Mouse (Mus musculus): ENCODE measurements around the gene Dbn1. TPM values are rescaled to one million over a fixed set of nuclear protein-coding genes. Genes with fewer than 3 reads are reported as not detected.

The Dbn1 gene
- polyA plus RNA-seq, 1 experiment from 2014 or later: 59.4 TPM

GRCm38 (mm10) chr13:55525733-55526553, 38.0 kb upstream of the Dbn1 start:
- no peak overlapping the region for H3K4me2 ChIP-seq (ENCODE audit: low read depth, low read length)
- no peak overlapping the region for H3K4me3 ChIP-seq (ENCODE audit: low read length)
- H3K36me3 ChIP-seq (ENCODE audit: control insufficient read depth, insufficient read depth): peaks cover 6% of the 10 kb centered on the region
- H3K4me1 ChIP-seq (ENCODE audit: control insufficient read depth, insufficient read depth, low read length): no peaks in the 10 kb centered on the region; the same call in 1 of the 2 replicates
- H3K27ac ChIP-seq (ENCODE audit: low read length): no peak overlapping the region
- no peak for ATAC-seq (replicated peaks; ENCODE audit: extremely low read depth, insufficient read depth, low FRiP score)
- no peaks in the 10 kb centered on the region for H3K9me3 ChIP-seq (replicated peaks; ENCODE audit: control insufficient read depth, low read length)
- no peaks in the 10 kb centered on the region for H3K27me3 ChIP-seq (ENCODE audit: control insufficient read depth, insufficient read depth, low read length)
- H3K9ac ChIP-seq (ENCODE audit: low read length): no peak overlapping the region
- 75% methylated on average over 16 of the region's 16 CpGs for WGBS

GRCm38 (mm10) chr13:55523951-55524600, 36.2 kb upstream of the Dbn1 start:
- Histone ChIP-seq H3K27ac (ENCODE audit: low read length) (peak overlapping the region; percentile 80; the same call in 1 of the 2 replicates), H3K27me3 (ENCODE audit: control insufficient read depth, insufficient read depth, low read length) (no peaks in the 10 kb centered on the region), H3K4me1 (ENCODE audit: control insufficient read depth, insufficient read depth, low read length) (no peaks in the 10 kb centered on the region; the same call in 1 of the 2 replicates), H3K9me3 (replicated peaks; ENCODE audit: control insufficient read depth, low read length) (no peaks in the 10 kb centered on the region), H3K4me2 (ENCODE audit: low read depth, low read length) (no peak overlapping the region), H3K36me3 (ENCODE audit: control insufficient read depth, insufficient read depth) (no peaks in the 10 kb centered on the region), H3K9ac (ENCODE audit: low read length) (no peak overlapping the region), H3K4me3 (ENCODE audit: low read length) (no peak overlapping the region)
- ATAC-seq (replicated peaks; ENCODE audit: extremely low read depth, insufficient read depth, low FRiP score): no peak
- WGBS: 81% methylated on average over 23 of the region's 23 CpGs

DNA sequence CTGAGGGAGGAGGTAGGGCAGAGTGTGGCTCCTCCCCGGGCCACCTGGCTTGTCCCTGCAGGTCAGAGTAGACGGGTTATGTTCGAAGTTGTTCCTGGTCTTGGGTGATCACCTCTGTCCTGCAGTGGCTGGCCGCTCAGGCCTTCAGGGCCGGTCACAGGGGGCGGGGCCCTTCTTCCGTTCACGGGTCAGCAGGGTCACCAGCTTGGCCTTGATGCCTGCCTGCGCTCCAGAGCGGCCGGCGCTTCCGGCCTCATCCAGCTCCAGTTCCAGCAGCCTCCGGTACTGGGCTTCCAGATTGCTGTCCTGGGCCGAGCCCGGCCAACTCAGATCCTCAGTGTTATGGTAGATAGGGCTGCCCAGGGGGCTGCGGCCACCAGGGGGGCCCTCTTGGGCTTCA, 35.4 kb upstream of the Dbn1 start:
- peak overlapping the region; percentile 80 for H3K27ac ChIP-seq (ENCODE audit: low read length)
- 61% methylated on average over 17 of the region's 17 CpGs for WGBS
- H3K9me3 ChIP-seq (replicated peaks; ENCODE audit: control insufficient read depth, low read length): no peaks in the 10 kb centered on the region
- H3K27me3 ChIP-seq (ENCODE audit: control insufficient read depth, insufficient read depth, low read length): no peaks in the 10 kb centered on the region
- no peaks in the 10 kb centered on the region; the same call in 1 of the 2 replicates for H3K4me1 ChIP-seq (ENCODE audit: control insufficient read depth, insufficient read depth, low read length)
- ATAC-seq (replicated peaks; ENCODE audit: extremely low read depth, insufficient read depth, low FRiP score): peak; percentile 23; the same call in 1 of the 2 replicates
- no peak overlapping the region for H3K9ac ChIP-seq (ENCODE audit: low read length)
- H3K4me2 ChIP-seq (ENCODE audit: low read depth, low read length): no peak overlapping the region
- no peak overlapping the region for H3K4me3 ChIP-seq (ENCODE audit: low read length)
- H3K36me3 ChIP-seq (ENCODE audit: control insufficient read depth, insufficient read depth): no peaks in the 10 kb centered on the region

DNA sequence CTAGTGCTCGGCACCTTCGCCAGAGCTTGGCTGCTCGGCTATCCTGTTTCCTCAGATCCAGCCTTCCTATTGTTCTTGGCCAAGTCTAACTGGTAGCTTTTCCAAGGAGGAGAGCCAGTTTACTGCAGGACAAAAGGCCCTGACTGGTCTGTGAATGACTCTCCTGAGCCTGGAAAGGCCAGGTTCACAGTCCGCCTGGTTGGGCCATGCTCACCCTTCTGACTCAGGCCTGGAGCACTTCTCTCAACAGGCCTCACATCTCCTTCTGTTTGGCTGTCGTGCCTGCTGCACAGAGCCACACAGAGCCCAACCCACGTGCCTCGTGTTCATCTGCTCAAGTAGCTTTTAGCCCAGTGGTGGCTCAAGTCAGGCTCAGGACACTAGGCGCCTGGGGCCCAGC, 34.8 kb upstream of the Dbn1 start:
- 45% methylated on average over 8 of the region's 8 CpGs for WGBS
- H3K9me3 ChIP-seq (replicated peaks; ENCODE audit: control insufficient read depth, low read length): no peaks in the 10 kb centered on the region
- no peak overlapping the region for H3K4me3 ChIP-seq (ENCODE audit: low read length)
- no peak overlapping the region for H3K4me2 ChIP-seq (ENCODE audit: low read depth, low read length)
- peaks cover 3% of the 10 kb centered on the region; the same call in 1 of the 2 replicates for H3K27me3 ChIP-seq (ENCODE audit: control insufficient read depth, insufficient read depth, low read length)
- no peaks in the 10 kb centered on the region for H3K36me3 ChIP-seq (ENCODE audit: control insufficient read depth, insufficient read depth)
- peak overlapping the region; percentile 80 for H3K27ac ChIP-seq (ENCODE audit: low read length)
- H3K9ac ChIP-seq (ENCODE audit: low read length): no peak overlapping the region
- peak; percentile 28; the same call in 1 of the 2 replicates for ATAC-seq (replicated peaks; ENCODE audit: extremely low read depth, insufficient read depth, low FRiP score)
- no peaks in the 10 kb centered on the region; the same call in 1 of the 2 replicates for H3K4me1 ChIP-seq (ENCODE audit: control insufficient read depth, insufficient read depth, low read length)

GRCm38 (mm10) chr13:55519606-55520005, 31.7 kb upstream of the Dbn1 start:
- H3K9ac ChIP-seq (ENCODE audit: low read length): no peak overlapping the region
- peaks cover 15% of the 10 kb centered on the region for H3K27me3 ChIP-seq (ENCODE audit: control insufficient read depth, insufficient read depth, low read length)
- H3K27ac ChIP-seq (ENCODE audit: low read length): no peak overlapping the region
- H3K4me1 ChIP-seq (ENCODE audit: control insufficient read depth, insufficient read depth, low read length): no peaks in the 10 kb centered on the region; the same call in 1 of the 2 replicates
- H3K4me2 ChIP-seq (ENCODE audit: low read depth, low read length): no peak overlapping the region
- no peak for ATAC-seq (replicated peaks; ENCODE audit: extremely low read depth, insufficient read depth, low FRiP score)
- H3K9me3 ChIP-seq (replicated peaks; ENCODE audit: control insufficient read depth, low read length): no peaks in the 10 kb centered on the region
- WGBS: 57% methylated on average over 4 of the region's 4 CpGs
- no peaks in the 10 kb centered on the region for H3K36me3 ChIP-seq (ENCODE audit: control insufficient read depth, insufficient read depth)
- H3K4me3 ChIP-seq (ENCODE audit: low read length): no peak overlapping the region

DNA sequence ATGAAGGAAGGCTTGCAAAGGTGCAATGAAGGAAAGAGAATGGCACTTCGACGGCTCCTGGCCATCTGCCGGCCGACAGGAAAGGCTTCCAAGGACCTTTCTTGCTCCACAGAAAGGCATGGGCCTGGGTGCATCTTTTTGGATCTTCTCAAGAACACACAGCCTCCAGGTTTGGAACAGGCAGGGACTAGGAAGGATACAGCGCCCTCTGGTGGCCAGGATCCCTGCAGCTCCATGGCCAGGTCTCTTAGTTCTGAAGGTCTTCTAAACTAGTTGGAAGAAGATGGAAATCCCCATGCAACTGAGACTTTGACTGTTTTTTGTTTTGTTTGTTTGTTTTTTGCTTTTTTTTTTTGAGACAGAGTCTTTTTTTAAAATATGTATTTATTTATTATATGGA, 29.0 kb upstream of the Dbn1 start:
- H3K4me3 ChIP-seq (ENCODE audit: low read length): no peak overlapping the region
- H3K27me3 ChIP-seq (ENCODE audit: control insufficient read depth, insufficient read depth, low read length): peaks cover 15% of the 10 kb centered on the region
- H3K36me3 ChIP-seq (ENCODE audit: control insufficient read depth, insufficient read depth): no peaks in the 10 kb centered on the region
- H3K27ac ChIP-seq (ENCODE audit: low read length): no peak overlapping the region
- ATAC-seq (replicated peaks; ENCODE audit: extremely low read depth, insufficient read depth, low FRiP score): no peak
- WGBS: 6% methylated on average over 5 of the region's 5 CpGs
- H3K4me2 ChIP-seq (ENCODE audit: low read depth, low read length): no peak overlapping the region
- H3K9me3 ChIP-seq (replicated peaks; ENCODE audit: control insufficient read depth, low read length): no peaks in the 10 kb centered on the region
- peaks cover 4% of the 10 kb centered on the region for H3K4me1 ChIP-seq (ENCODE audit: control insufficient read depth, insufficient read depth, low read length)
- no peak overlapping the region for H3K9ac ChIP-seq (ENCODE audit: low read length)

- H3K9ac ChIP-seq (ENCODE audit: low read length): peak overlapping the region; percentile 90
- peaks cover 10% of the 10 kb centered on the region for H3K36me3 ChIP-seq (ENCODE audit: control insufficient read depth, insufficient read depth)
- H3K27me3 ChIP-seq (ENCODE audit: control insufficient read depth, insufficient read depth, low read length): peaks cover 15% of the 10 kb centered on the region
- peak overlapping the region; percentile 82 for H3K4me3 ChIP-seq (ENCODE audit: low read length)
- WGBS: 36% methylated on average over 9 of the region's 9 CpGs
- H3K4me2 ChIP-seq (ENCODE audit: low read depth, low read length): peak overlapping the region; percentile 84
- no peak overlapping the region for H3K27ac ChIP-seq (ENCODE audit: low read length)
- no peaks in the 10 kb centered on the region for H3K9me3 ChIP-seq (replicated peaks; ENCODE audit: control insufficient read depth, low read length)
- peaks cover 34% of the 10 kb centered on the region for H3K4me1 ChIP-seq (ENCODE audit: control insufficient read depth, insufficient read depth, low read length)
- ATAC-seq (replicated peaks; ENCODE audit: extremely low read depth, insufficient read depth, low FRiP score): no peak
These were observed 25.9 kb upstream of the Dbn1 start for GRCm38 (mm10) chr13:55513828-55514227.

- peaks cover 16% of the 10 kb centered on the region for H3K36me3 ChIP-seq (ENCODE audit: control insufficient read depth, insufficient read depth)
- WGBS: under 1% methylated on average over 55 of the region's 55 CpGs
- peak; percentile 50 for ATAC-seq (replicated peaks; ENCODE audit: extremely low read depth, insufficient read depth, low FRiP score)
- peak within 1 kb of the TSS; percentile 84 for H3K4me2 ChIP-seq (ENCODE audit: low read depth, low read length)
- H3K27me3 ChIP-seq (ENCODE audit: control insufficient read depth, insufficient read depth, low read length): peaks cover 15% of the 10 kb centered on the region
- H3K4me1 ChIP-seq (ENCODE audit: control insufficient read depth, insufficient read depth, low read length): peaks cover 34% of the 10 kb centered on the region
- H3K9ac ChIP-seq (ENCODE audit: low read length): peak within 1 kb of the TSS; percentile 90
- H3K9me3 ChIP-seq (replicated peaks; ENCODE audit: control insufficient read depth, low read length): no peaks in the 10 kb centered on the region
- peak within 1 kb of the TSS; percentile 82 for H3K4me3 ChIP-seq (ENCODE audit: low read length)
- peak within 1 kb of the TSS; percentile 94 for H3K27ac ChIP-seq (ENCODE audit: low read length)
These were observed 25.3 kb upstream of the Dbn1 start, which contains the start of gene Pdlim7 for GRCm38 (mm10) chr13:55513111-55513748. Gene Pdlim7, minus strand, starts transcription at chr13:55513676.
